Mouse (Mus musculus) T-helper 17 cell (primary cell): Measurements from ENCODE around the gene Kantr.
"Not testable (repeated sequence)": the region's sequence is repeated elsewhere in the genome, so short reads cannot be mapped to it uniquely, and the experiment has no call there.

ENCODE experiments used
- in situ Hi-C, 2 experiments: fragments of 300-600 bp; cut with MboI, MseI; formaldehyde crosslinking; loops; 1 replicate in 1 of 2; 2 replicates in 1 of 2; pipeline ENCODE4 v1.15.1; 2025; ENCODE audit warnings: high pct_unique_total_duplicates in 2 of 2

Kantr gene

GRCm38 (mm10) chrX:152287026-152287425, 40.3 kb downstream of the Kantr start:
- in situ Hi-C loops: not testable (repeated sequence)

GRCm38 (mm10) chrX:152284746-152285145, 42.5 kb downstream of the Kantr start:
- in situ Hi-C loops: no loop called here

- in situ Hi-C loops: no loop called here
Measured at GRCm38 (mm10) chrX:152279384-152279783, 47.9 kb downstream of the Kantr start.

GRCm38 (mm10) chrX:152271189-152271588, 56.1 kb downstream of the Kantr start:
- in situ Hi-C loops: loop anchor here in 1 of 2 experiments (25.0 kb wide), 1 partner anchor 384 kb away; no protein-coding TSS in a partner anchor
